Mouse (Mus musculus): ENCODE results near the gene Hscb. TPM values are rescaled to one million over a fixed set of nuclear protein-coding genes. Genes with fewer than 3 reads are reported as not detected.
"Not testable (repeated sequence)": the region's sequence is repeated elsewhere in the genome, so short reads cannot be mapped to it uniquely, and the experiment has no call there.

The Hscb gene
- 13.1 and 14.8 TPM in 2 replicates for polyA plus RNA-seq (2012; rRNA removed)

GRCm38 (mm10) chr5:110839678-110840365, at the start of gene Hscb, which contains the start of gene Chek2:
Gene Hscb, minus strand, starts transcription at chr5:110839777.
Gene Chek2, plus strand, starts transcription at chr5:110839979.
- peak; percentile 99 for DNase-seq (ENCODE audit: low read depth, low spot score)
- under 1% methylated on average over 41 of the region's 41 CpGs for WGBS

GRCm38 (mm10) chr5:110888596-110888995, 49.0 kb upstream of the Hscb start:
- 83% methylated on average over 4 of the region's 4 CpGs for WGBS
- no peak for DNase-seq (ENCODE audit: low read depth, low spot score)

GRCm38 (mm10) chr5:110879584-110880374, 40.2 kb upstream of the Hscb start, which contains the start of gene Ttc28:
Gene Ttc28, plus strand, starts transcription at chr5:110879803.
- 2% methylated on average over 95 of the region's 101 CpGs for WGBS
- no peak for DNase-seq (ENCODE audit: low read depth, low spot score)

GRCm38 (mm10) chr5:110879042-110879441, 39.5 kb upstream of the Hscb start:
- DNase-seq (ENCODE audit: low read depth, low spot score): no peak

GRCm38 (mm10) chr5:110878526-110878925, 38.9 kb upstream of the Hscb start:
- WGBS: 100% methylated on average over 1 of the region's 1 CpGs
- DNase-seq (ENCODE audit: low read depth, low spot score): not testable (repeated sequence)

More at GRCm38 (mm10) chr5:110879042-110879441, 39.5 kb upstream of the Hscb start:
- 73% methylated on average over 7 of the region's 7 CpGs for WGBS

GRCm38 (mm10) chr5:110877666-110878505, 38.3 kb upstream of the Hscb start:
- 90% methylated on average over 5 of the region's 5 CpGs for WGBS
- DNase-seq (ENCODE audit: low read depth, low spot score): no peak

- 97% methylated on average over 1 of the region's 1 CpGs for WGBS
- no peak for DNase-seq (ENCODE audit: low read depth, low spot score)
Measured at GRCm38 (mm10) chr5:110875286-110875685, 35.7 kb upstream of the Hscb start.

- no peak for DNase-seq (ENCODE audit: low read depth, low spot score)
Measured at GRCm38 (mm10) chr5:110874711-110875110, 35.1 kb upstream of the Hscb start.

- WGBS: 96% methylated on average over 6 of the region's 6 CpGs
- DNase-seq (ENCODE audit: low read depth, low spot score): no peak
Measured at GRCm38 (mm10) chr5:110873160-110873559, 33.6 kb upstream of the Hscb start.

- whole genome bisulfite sequencing: 44% methylated on average over 8 of the region's 8 CpGs
- DNase-seq (ENCODE audit: low read depth, low spot score): no peak
Measured at GRCm38 (mm10) chr5:110869242-110869669, 29.7 kb upstream of the Hscb start.

GRCm38 (mm10) chr5:110868460-110868859, 28.9 kb upstream of the Hscb start:
- WGBS: 79% methylated on average over 4 of the region's 4 CpGs
- DNase-seq (ENCODE audit: low read depth, low spot score): no peak

- DNase-seq (ENCODE audit: low read depth, low spot score): no peak
- WGBS: 81% methylated on average over 5 of the region's 5 CpGs
Measured at GRCm38 (mm10) chr5:110860445-110860844, 20.9 kb upstream of the Hscb start.

GRCm38 (mm10) chr5:110859013-110859650, 19.6 kb upstream of the Hscb start:
- no peak for DNase-seq (ENCODE audit: low read depth, low spot score)
- 56% methylated on average over 13 of the region's 13 CpGs for WGBS

- DNase-seq (ENCODE audit: low read depth, low spot score): no peak
- 83% methylated on average over 5 of the region's 5 CpGs for WGBS
Measured at GRCm38 (mm10) chr5:110857091-110857490, 17.5 kb upstream of the Hscb start.

GRCm38 (mm10) chr5:110852990-110853389, 13.4 kb upstream of the Hscb start:
- WGBS: 86% methylated on average over 1 of the region's 1 CpGs
- DNase-seq (ENCODE audit: low read depth, low spot score): no peak

- DNase-seq (ENCODE audit: low read depth, low spot score): no peak
- 93% methylated on average over 14 of the region's 14 CpGs for WGBS
Measured at GRCm38 (mm10) chr5:110841046-110841862, 1.7 kb upstream of the Hscb start.

GRCm38 (mm10) chr5:110840465-110840864, 888 bp upstream of the Hscb start:
- 5% methylated on average over 4 of the region's 4 CpGs for WGBS
- no peak for DNase-seq (ENCODE audit: low read depth, low spot score)

- 3% methylated on average over 28 of the region's 28 CpGs for WGBS
Measured at GRCm38 (mm10) chr5:110839038-110839677, 419 bp downstream of the Hscb start.

More at GRCm38 (mm10) chr5:110839038-110839677, 419 bp downstream of the Hscb start:
- DNase-seq (ENCODE audit: low read depth, low spot score): no peak
